Mouse (Mus musculus): ENCODE measurements at regions not wholly inside any gene's neighbourhood (a gene's known extent, or its start where the extent isn't known, plus 50 kb on each side); places are given as distances from the start of the nearest gene placed in this dataset.

DNA sequence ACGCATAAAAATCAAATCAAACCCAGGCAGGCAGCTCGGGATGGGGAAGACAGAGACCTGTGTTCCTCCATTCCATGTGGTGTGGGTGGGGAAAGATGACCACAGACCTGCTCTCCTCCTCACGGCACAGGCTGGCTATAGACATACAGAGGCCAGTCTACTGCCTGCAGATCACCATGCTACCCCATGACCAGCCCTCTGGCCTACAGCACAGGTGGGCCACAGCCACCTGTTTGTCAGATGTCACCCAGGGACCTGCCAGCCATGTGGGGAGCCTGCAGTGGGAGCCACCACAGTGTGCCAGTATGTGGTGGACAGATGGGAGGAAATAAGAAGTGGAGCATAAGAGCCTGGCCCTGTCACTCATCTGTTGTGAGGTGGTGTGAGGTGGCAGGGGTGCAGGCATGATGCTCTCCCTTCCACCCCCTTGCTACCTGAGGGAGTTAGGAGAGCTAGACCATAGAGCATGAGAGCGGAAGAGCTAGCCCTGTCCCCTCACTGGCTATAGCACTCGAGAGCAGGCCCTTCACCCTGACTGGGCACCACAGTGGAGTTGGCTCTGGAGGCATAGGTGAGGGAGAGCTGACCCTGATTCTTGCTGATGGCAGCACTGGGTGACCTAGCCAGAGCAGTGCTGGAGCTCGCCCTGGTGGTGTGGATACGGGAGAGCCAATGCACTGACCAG lies 76.6 kb downstream of the Ramp3 start:
- TF ChIP-seq CTCF (IDR thresholded peaks at IDR 0.05; ENCODE audit: extremely low read depth, insufficient read depth, low read length) (no peak), POLR2A (IDR thresholded peaks at IDR 0.05; ENCODE audit: extremely low read depth, insufficient read depth, low read length) (no peak)

DNA sequence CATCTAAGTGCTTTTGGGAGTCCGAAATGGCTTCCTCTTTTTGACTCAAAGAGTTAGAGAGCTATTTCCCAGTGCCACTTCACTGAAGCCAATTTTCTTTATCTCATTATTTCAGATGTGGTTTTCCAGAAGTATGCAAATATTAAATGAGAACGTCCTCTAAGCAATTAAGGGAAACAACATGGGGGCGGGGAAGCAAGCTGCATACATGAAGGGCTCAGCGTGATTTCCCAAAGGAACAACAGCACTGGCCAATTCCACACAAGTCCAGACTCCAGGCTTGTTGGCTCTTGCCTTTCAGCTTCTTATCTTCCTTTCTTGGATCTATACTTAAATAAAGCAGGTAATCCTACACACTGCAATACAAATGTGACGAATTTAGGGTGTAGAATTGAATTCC lies 73.2 kb downstream of the Ramp3 start:
- H3K4me1 ChIP-seq (ENCODE audit: control insufficient read depth, insufficient read depth, low read length): no peaks in the 10 kb centered on the region
- TF ChIP-seq CTCF (IDR thresholded peaks at IDR 0.05; ENCODE audit: extremely low read depth, insufficient read depth, low read length): no peak
- TF ChIP-seq POLR2A (IDR thresholded peaks at IDR 0.05; ENCODE audit: extremely low read depth, insufficient read depth, low read length): no peak
- no peak overlapping the region for H3K4me3 ChIP-seq (ENCODE audit: insufficient read depth, low read length)
- H3K27ac ChIP-seq (ENCODE audit: insufficient read depth, low read length): no peak overlapping the region

More for the DNA sequence above, 76.6 kb downstream of the Ramp3 start:
- Histone ChIP-seq H3K27ac (ENCODE audit: insufficient read depth, low read length) (no peak overlapping the region), H3K4me3 (ENCODE audit: insufficient read depth, low read length) (no peak overlapping the region), H3K4me1 (ENCODE audit: control insufficient read depth, insufficient read depth, low read length) (no peaks in the 10 kb centered on the region)
